Comparison of ENCODE assay signal across 11 mouse cellular contexts in genomic region chr2:174848981-174849681, GRCm38 (mm10).
DNase-seq lines count a peak whose midpoint lies in the region; ATAC-seq and TF ChIP-seq lines count a peak whose summit lies in the region.
"Had no signal": no experiment of that assay in that cellular context is flagged by ENCODE, and none has a peak within 500 bp of the region (broad histone marks: within the 10 kb centered on the region; RNA-seq: fewer than 3 reads in every experiment).

No protein-coding gene starts in this region.

- no peaks in the 10 kb centered on the region for H3K27me3 ChIP-seq in lung, postnatal 0 days (replicated peaks; ENCODE audit: insufficient read depth, low read length)
- H3K27me3 ChIP-seq in forebrain, postnatal 0 days (ENCODE audit: insufficient read depth, low read length) = no peaks in the 10 kb centered on the region
- H3K27me3 ChIP-seq in midbrain, embryonic 11.5 days (ENCODE audit: control insufficient read depth, insufficient read depth, low read length) = no peaks in the 10 kb centered on the region
- H3K27me3 ChIP-seq in stomach, postnatal 0 days (ENCODE audit: control insufficient read depth, insufficient read depth, low read length) = no peaks in the 10 kb centered on the region
- no peaks in the 10 kb centered on the region for H3K27me3 ChIP-seq in heart, adult 2 months (ENCODE audit: control insufficient read depth, insufficient read depth, low read length)

- no peaks in the 10 kb centered on the region for H3K9me3 ChIP-seq in lung, postnatal 0 days (ENCODE audit: low read length)
- H3K9me3 ChIP-seq in forebrain, postnatal 0 days (ENCODE audit: low read length) = no peaks in the 10 kb centered on the region
- H3K9me3 ChIP-seq in midbrain, embryonic 11.5 days (ENCODE audit: control insufficient read depth, low read length) = no peaks in the 10 kb centered on the region
- H3K9me3 ChIP-seq in stomach, postnatal 0 days (ENCODE audit: control insufficient read depth, low read length) = no peaks in the 10 kb centered on the region

- intact Hi-C loops in heart, adult 2 months (cut with DNase I) = no loop called here

- no peak overlapping the region for H3K4me3 ChIP-seq in lung, postnatal 0 days (ENCODE audit: low read depth, low read length)
- H3K4me3 ChIP-seq in forebrain, postnatal 0 days (ENCODE audit: low read depth, low read length) = no peak overlapping the region
- no peak overlapping the region for H3K4me3 ChIP-seq in midbrain, embryonic 11.5 days (ENCODE audit: low read depth, low read length)
- no peak overlapping the region for H3K4me3 ChIP-seq in stomach, postnatal 0 days (ENCODE audit: low read depth, low read length)
- no peak overlapping the region for H3K4me3 ChIP-seq in heart, adult 2 months

- no peak for TF ChIP-seq POLR2A in heart, adult 2 months (IDR thresholded peaks at IDR 0.05; ENCODE audit: insufficient read depth, low read depth, low read length)

- no peak overlapping the region for H3K9ac ChIP-seq in lung, postnatal 0 days (replicated peaks; ENCODE audit: low read depth)
- H3K9ac ChIP-seq in forebrain, postnatal 0 days = 0 out of 2 replicates have a peak overlapping the region, but pooled peaks have one; percentile 1
- H3K9ac ChIP-seq in midbrain, embryonic 11.5 days (ENCODE audit: low read length) = no peak overlapping the region
- H3K9ac ChIP-seq in stomach, postnatal 0 days (ENCODE audit: low read length) = no peak overlapping the region
- no peak overlapping the region for H3K9ac ChIP-seq in heart, adult 2 months (ENCODE audit: low read depth, low read length)

- no peak for TF ChIP-seq EP300 in lung, postnatal 0 days (IDR thresholded peaks at IDR 0.05)
- no peak for TF ChIP-seq EP300 in stomach, postnatal 0 days (optimal IDR thresholded peaks at IDR 0.05)
- TF ChIP-seq EP300 in heart, adult 2 months (IDR thresholded peaks at IDR 0.05; ENCODE audit: insufficient read depth, low read depth, low read length) = no peak

- no peaks in the 10 kb centered on the region for H3K4me1 ChIP-seq in lung, postnatal 0 days (ENCODE audit: insufficient read depth, low read depth, low read length)
- H3K4me1 ChIP-seq in forebrain, postnatal 0 days (ENCODE audit: insufficient read depth) = no peaks in the 10 kb centered on the region
- H3K4me1 ChIP-seq in midbrain, embryonic 11.5 days (ENCODE audit: control insufficient read depth, insufficient read depth, low read length) = 0 out of 2 replicates have a peak, but pooled peaks cover 2% of the 10 kb centered on the region
- no peaks in the 10 kb centered on the region for H3K4me1 ChIP-seq in stomach, postnatal 0 days (replicated peaks; ENCODE audit: control insufficient read depth, insufficient read depth)
- H3K4me1 ChIP-seq in heart, adult 2 months (ENCODE audit: control insufficient read depth, insufficient read depth, low read length) = no peaks in the 10 kb centered on the region

- H3K27ac ChIP-seq in lung, postnatal 0 days (ENCODE audit: low read length) = no peak overlapping the region
- H3K27ac ChIP-seq in forebrain, postnatal 0 days (ENCODE audit: low read depth, low read length) = no peak overlapping the region
- no peak overlapping the region for H3K27ac ChIP-seq in midbrain, embryonic 11.5 days (ENCODE audit: low read depth, low read length)
- H3K27ac ChIP-seq in stomach, postnatal 0 days (replicated peaks) = 0 out of 2 replicates have a peak overlapping the region, but pooled peaks have one; percentile 18
- no peak overlapping the region for H3K27ac ChIP-seq in heart, adult 2 months

- H3K4me2 ChIP-seq in lung, postnatal 0 days (replicated peaks; ENCODE audit: low read depth, low read length) = no peak overlapping the region
- H3K4me2 ChIP-seq in forebrain, postnatal 0 days (ENCODE audit: low read depth) = no peak overlapping the region
- H3K4me2 ChIP-seq in midbrain, embryonic 11.5 days = no peak overlapping the region
- H3K4me2 ChIP-seq in stomach, postnatal 0 days (replicated peaks; ENCODE audit: low read depth) = no peak overlapping the region
- H3K4me2 ChIP-seq: liver, embryonic 11.5 days had no signal

- no peak for TF ChIP-seq CTCF in lung, postnatal 0 days (IDR thresholded peaks at IDR 0.05)
- TF ChIP-seq CTCF in forebrain, postnatal 0 days (IDR thresholded peaks at IDR 0.05; ENCODE audit: low read depth) = no peak
- 0 out of 2 replicates have a peak, but pooled peaks have one; percentile 3 for TF ChIP-seq CTCF in stomach, postnatal 0 days (IDR thresholded peaks at IDR 0.05; ENCODE audit: low read depth)
- TF ChIP-seq CTCF in heart, adult 2 months (IDR thresholded peaks at IDR 0.05) = no peak

- ATAC-seq in lung, postnatal 0 days = peak; percentile 47
- ATAC-seq in forebrain, postnatal 0 days = peak; percentile 69
- no peak for ATAC-seq in midbrain, embryonic 11.5 days (ENCODE audit: low FRiP score)
- peak; percentile 36 for ATAC-seq in stomach, postnatal 0 days (ENCODE audit: low FRiP score, low TSS enrichment)

- H3K79me2 ChIP-seq in heart, adult 2 months (replicated peaks; ENCODE audit: control insufficient read depth, insufficient read depth, low read length) = no peaks in the 10 kb centered on the region

- no peak for DNase-seq in lung, postnatal 0 days (ENCODE audit: low spot score)
- DNase-seq in lung, postnatal 10 days = no peak
- peak; percentile 34 for DNase-seq in forebrain, postnatal 0 days
- peak; percentile 88 for DNase-seq in midbrain, embryonic 11.5 days (ENCODE audit: low spot score, missing footprints)
- DNase-seq in stomach, postnatal 0 days (ENCODE audit: low spot score) = peak; percentile 39
- no peak for DNase-seq in spleen, postnatal 10 days (ENCODE audit: low spot score in 2 of 2)
- DNase-seq in heart, adult 2 months = no peak
- no peak for DNase-seq in spleen, postnatal 14 days (ENCODE audit: low spot score in 2 of 2)
- DNase-seq: cerebellum, adult 8-10 months; right cerebral cortex, postnatal 25 days had no signal

- no peaks in the 10 kb centered on the region for H3K36me3 ChIP-seq in lung, postnatal 0 days (ENCODE audit: insufficient read depth, low read length)
- no peaks in the 10 kb centered on the region for H3K36me3 ChIP-seq in forebrain, postnatal 0 days (ENCODE audit: insufficient read depth)
- H3K36me3 ChIP-seq in midbrain, embryonic 11.5 days (ENCODE audit: control insufficient read depth, insufficient read depth, low read length) = no peaks in the 10 kb centered on the region
- H3K36me3 ChIP-seq in stomach, postnatal 0 days (ENCODE audit: control insufficient read depth, insufficient read depth, low read length) = no peaks in the 10 kb centered on the region
- H3K36me3 ChIP-seq in heart, adult 2 months (ENCODE audit: control insufficient read depth, insufficient read depth, low read length) = no peaks in the 10 kb centered on the region

- 43% methylated on average over 16 of the region's 16 CpGs for WGBS in lung, postnatal 0 days
- WGBS in forebrain, postnatal 0 days = 31% methylated on average over 16 of the region's 16 CpGs
- 65% methylated on average over 16 of the region's 16 CpGs for WGBS in midbrain, embryonic 11.5 days
- WGBS in stomach, postnatal 0 days = 27% methylated on average over 16 of the region's 16 CpGs
- WGBS in heart, adult 2 months = 72% methylated on average over 16 of the region's 16 CpGs

Comparison
In these comparisons a context has a peak if more than half of its experiments do, and no peak if none do; other contexts are left out.
1. DNase-seq: peak in forebrain, postnatal 0 days (single experiment), midbrain, embryonic 11.5 days (single experiment) and stomach, postnatal 0 days (single experiment); none in lung, postnatal 0 days (single experiment), lung, postnatal 10 days (single experiment), spleen, postnatal 10 days (0 of 2), heart, adult 2 months (0 of 2) and spleen, postnatal 14 days (0 of 2).